Comparison of ENCODE assay signal across 14 mouse cellular contexts in genomic region chr13:60675416-60675815, GRCm38 (mm10).
DNase-seq lines count a peak whose midpoint lies in the region; ATAC-seq lines count a peak whose summit lies in the region.
"Had no signal": no experiment of that assay in that cellular context is flagged by ENCODE, and none has a peak within 500 bp of the region (broad histone marks: within the 10 kb centered on the region; RNA-seq: fewer than 3 reads in every experiment).

No protein-coding gene starts in this region.

- WGBS in intestine, embryonic 14.5 days: 42% methylated on average over 4 of the region's 4 CpGs
- WGBS in intestine, embryonic 15.5 days: 38% methylated on average over 4 of the region's 4 CpGs
- 52% methylated on average over 4 of the region's 4 CpGs for WGBS in lung, embryonic 15.5 days
- WGBS in limb, embryonic 11.5 days: 31% methylated on average over 4 of the region's 4 CpGs
- 32% methylated on average over 4 of the region's 4 CpGs for WGBS in stomach, embryonic 14.5 days

- no peak overlapping the region for H3K9ac ChIP-seq in intestine, embryonic 14.5 days (ENCODE audit: low read length)
- no peak overlapping the region for H3K9ac ChIP-seq in intestine, embryonic 15.5 days
- no peak overlapping the region for H3K9ac ChIP-seq in lung, embryonic 15.5 days
- H3K9ac ChIP-seq in limb, embryonic 11.5 days (ENCODE audit: low read length): no peak overlapping the region
- no peak overlapping the region for H3K9ac ChIP-seq in stomach, embryonic 14.5 days (replicated peaks; ENCODE audit: low read depth, low read length)

- H3K27me3 ChIP-seq in intestine, embryonic 14.5 days (replicated peaks; ENCODE audit: control insufficient read depth, insufficient read depth, low read length): no peaks in the 10 kb centered on the region
- no peaks in the 10 kb centered on the region for H3K27me3 ChIP-seq in intestine, embryonic 15.5 days (replicated peaks)
- no peaks in the 10 kb centered on the region for H3K27me3 ChIP-seq in lung, embryonic 15.5 days
- no peaks in the 10 kb centered on the region for H3K27me3 ChIP-seq in limb, embryonic 11.5 days (ENCODE audit: control insufficient read depth, insufficient read depth, low read length)
- H3K27me3 ChIP-seq in stomach, embryonic 14.5 days (ENCODE audit: control insufficient read depth, insufficient read depth, low read length): no peaks in the 10 kb centered on the region

- H3K9me3 ChIP-seq in intestine, embryonic 14.5 days (ENCODE audit: control insufficient read depth, low read length): no peaks in the 10 kb centered on the region
- H3K9me3 ChIP-seq in intestine, embryonic 15.5 days: no peaks in the 10 kb centered on the region
- no peaks in the 10 kb centered on the region for H3K9me3 ChIP-seq in lung, embryonic 15.5 days
- no peaks in the 10 kb centered on the region for H3K9me3 ChIP-seq in limb, embryonic 11.5 days (ENCODE audit: control insufficient read depth, low read length)
- H3K9me3 ChIP-seq in stomach, embryonic 14.5 days (ENCODE audit: control insufficient read depth, low read depth, low read length): no peaks in the 10 kb centered on the region
- H3K9me3 ChIP-seq: hindbrain, embryonic 10.5 days had no signal

- H3K27ac ChIP-seq in intestine, embryonic 14.5 days (ENCODE audit: low read depth): no peak overlapping the region
- no peak overlapping the region for H3K27ac ChIP-seq in intestine, embryonic 15.5 days
- peak overlapping the region; percentile 84 for H3K27ac ChIP-seq in lung, embryonic 15.5 days
- H3K27ac ChIP-seq in limb, embryonic 11.5 days (replicated peaks; ENCODE audit: low read depth, low read length): peak overlapping the region; percentile 52; the same call in 1 of the 2 replicates
- peak overlapping the region; percentile 44; the same call in 1 of the 2 replicates for H3K27ac ChIP-seq in stomach, embryonic 14.5 days (ENCODE audit: low read length)
- H3K27ac ChIP-seq: hindbrain, embryonic 10.5 days had no signal

- H3K4me1 ChIP-seq in intestine, embryonic 14.5 days (replicated peaks; ENCODE audit: control insufficient read depth, insufficient read depth, low read length): peaks cover 26% of the 10 kb centered on the region
- H3K4me1 ChIP-seq in intestine, embryonic 15.5 days (replicated peaks): peaks cover 12% of the 10 kb centered on the region
- H3K4me1 ChIP-seq in lung, embryonic 15.5 days: peaks cover 49% of the 10 kb centered on the region
- peaks cover 23% of the 10 kb centered on the region for H3K4me1 ChIP-seq in limb, embryonic 11.5 days (ENCODE audit: control insufficient read depth, insufficient read depth, low read length)
- H3K4me1 ChIP-seq in stomach, embryonic 14.5 days (ENCODE audit: control insufficient read depth, insufficient read depth, low read length): peaks cover 18% of the 10 kb centered on the region

- H3K36me3 ChIP-seq in intestine, embryonic 14.5 days (ENCODE audit: control insufficient read depth, insufficient read depth, low read length): no peaks in the 10 kb centered on the region
- no peaks in the 10 kb centered on the region for H3K36me3 ChIP-seq in intestine, embryonic 15.5 days
- no peaks in the 10 kb centered on the region for H3K36me3 ChIP-seq in lung, embryonic 15.5 days
- no peaks in the 10 kb centered on the region for H3K36me3 ChIP-seq in limb, embryonic 11.5 days (ENCODE audit: control insufficient read depth, insufficient read depth, low read length)
- no peaks in the 10 kb centered on the region for H3K36me3 ChIP-seq in stomach, embryonic 14.5 days (ENCODE audit: control insufficient read depth, insufficient read depth, low read length)
- H3K36me3 ChIP-seq: G1E; hindbrain, embryonic 10.5 days had no signal

- ATAC-seq in intestine, embryonic 14.5 days (replicated peaks; ENCODE audit: low FRiP score, low TSS enrichment, low read depth): no peak
- ATAC-seq in intestine, embryonic 15.5 days: no peak
- ATAC-seq in lung, embryonic 15.5 days (ENCODE audit: borderline replicate concordance, extremely low read depth, low FRiP score, low TSS enrichment): no peak
- no peak for ATAC-seq in limb, embryonic 11.5 days (ENCODE audit: insufficient number of reproducible peaks, low FRiP score, low TSS enrichment, low read depth)
- ATAC-seq in stomach, embryonic 14.5 days (ENCODE audit: insufficient number of reproducible peaks, insufficient read depth, low FRiP score, low read depth): no peak
- ATAC-seq: intestine, postnatal 0 days had no signal

- H3K4me3 ChIP-seq in intestine, embryonic 14.5 days (ENCODE audit: low read depth, low read length): no peak overlapping the region
- H3K4me3 ChIP-seq in intestine, embryonic 15.5 days (replicated peaks): no peak overlapping the region
- no peak overlapping the region for H3K4me3 ChIP-seq in lung, embryonic 15.5 days
- H3K4me3 ChIP-seq in limb, embryonic 11.5 days (ENCODE audit: low read depth, low read length): no peak overlapping the region
- no peak overlapping the region for H3K4me3 ChIP-seq in stomach, embryonic 14.5 days (ENCODE audit: low read depth, low read length)
- H3K4me3 ChIP-seq: hindbrain, embryonic 10.5 days had no signal

- H3K4me2 ChIP-seq in intestine, embryonic 14.5 days (ENCODE audit: low read length): peak overlapping the region; percentile 31; the same call in 1 of the 2 replicates
- H3K4me2 ChIP-seq in intestine, embryonic 15.5 days (replicated peaks): no peak overlapping the region
- H3K4me2 ChIP-seq in lung, embryonic 15.5 days: no peak overlapping the region
- H3K4me2 ChIP-seq in limb, embryonic 11.5 days (ENCODE audit: low read depth, severe bottlenecking): no peak overlapping the region
- H3K4me2 ChIP-seq in stomach, embryonic 14.5 days (replicated peaks; ENCODE audit: low read depth, low read length): no peak overlapping the region; the same call in 1 of the 2 replicates

- no peak for DNase-seq in intestine, embryonic 14.5 days (ENCODE audit: low spot score)
- no peak for DNase-seq in lung, postnatal 36 days
- DNase-seq in limb, embryonic 11.5 days (ENCODE audit: low spot score): no peak
- DNase-seq in urinary bladder, postnatal 25 days (ENCODE audit: low spot score): no peak
- no peak for DNase-seq in testis, postnatal 10 days (ENCODE audit: low spot score)
- DNase-seq: adrenal gland, postnatal 14 days; cerebellum, adult 9-10 months; thymus, postnatal 14 days had no signal

Comparison
In these comparisons a context has a peak if more than half of its experiments do, and no peak if none do; other contexts are left out.
1. H3K27ac ChIP-seq: peak in lung, embryonic 15.5 days (single experiment), limb, embryonic 11.5 days (single experiment) and stomach, embryonic 14.5 days (single experiment); none in intestine, embryonic 14.5 days (single experiment) and intestine, embryonic 15.5 days (single experiment).